Mouse (Mus musculus) granulocyte monocyte progenitor cell, adult 5-6 weeks (primary cell): ENCODE measurements around the gene Prss42. TPM values are rescaled to one million over a fixed set of nuclear protein-coding genes. Genes with fewer than 3 reads are reported as not detected.

Source experiments
- total RNA-seq, 2 experiments: library from RNA; stranded (forward) in 1 of 2; stranded (reverse) in 1 of 2; fragments of 200-712, 200-1000 nt in 1 of 2; fragments of >200 nt in 1 of 2; fragmentation: Nextera tagmentation in 1 of 2; gene quantifications; 2 replicates each; pipeline ENCODE4 v1.2.3; 2014 to 2017

Prss42 gene
- total RNA-seq, 2 experiments from 2014 or later = not detected

Other genes with a start within 250 kb of the Prss42 start
- 4.4 and 4.5 TPM in 2 replicates for gene Nradd, start 173.7 kb upstream of the Prss42 start, total RNA-seq (2014; fragmentation: Nextera tagmentation)
- gene Nradd, start 173.7 kb upstream of the Prss42 start, total RNA-seq (2017) = 0.99 and 4.7 TPM in 2 replicates
- gene Nbeal2, start 144.0 kb upstream of the Prss42 start, total RNA-seq (2014; fragmentation: Nextera tagmentation) = 37.5 and 49.2 TPM in 2 replicates
- 11.0 and 13.9 TPM in 2 replicates for gene Nbeal2, start 144.0 kb upstream of the Prss42 start, total RNA-seq (2017)
- 149 TPM in 2 replicates for gene Ccdc12, start 141.7 kb upstream of the Prss42 start, total RNA-seq (2014; fragmentation: Nextera tagmentation)
- gene Ccdc12, start 141.7 kb upstream of the Prss42 start, total RNA-seq (2017) = 98.5 and 104 TPM in 2 replicates
- not detected in 2 replicates for gene Myl3, start 56.3 kb upstream of the Prss42 start, total RNA-seq (2014; fragmentation: Nextera tagmentation)
- gene Myl3, start 56.3 kb upstream of the Prss42 start, total RNA-seq (2017) = not detected in 2 replicates
- 1.2 TPM in 1 of 2 replicates, not detected in the other for gene Pth1r, start 51.0 kb upstream of the Prss42 start, total RNA-seq (2014; fragmentation: Nextera tagmentation)
- 0.10 and 2.5 TPM in 2 replicates for gene Pth1r, start 51.0 kb upstream of the Prss42 start, total RNA-seq (2017)
- not detected in 2 replicates for gene Prss44, start 15.8 kb downstream of the Prss42 start, total RNA-seq (2014; fragmentation: Nextera tagmentation)
- not detected in 2 replicates for gene Prss44, start 15.8 kb downstream of the Prss42 start, total RNA-seq (2017)
- gene Prss43, start 28.5 kb downstream of the Prss42 start, total RNA-seq (2014; fragmentation: Nextera tagmentation) = not detected in 2 replicates
- not detected in 2 replicates for gene Prss43, start 28.5 kb downstream of the Prss42 start, total RNA-seq (2017)
- gene Prss45, start 36.4 kb downstream of the Prss42 start, total RNA-seq (2014; fragmentation: Nextera tagmentation) = not detected in 2 replicates
- gene Prss45, start 36.4 kb downstream of the Prss42 start, total RNA-seq (2017) = not detected in 2 replicates
- not detected in 2 replicates for gene Prss46, start 46.3 kb downstream of the Prss42 start, total RNA-seq (2014; fragmentation: Nextera tagmentation)
- not detected in 2 replicates for gene Prss46, start 46.3 kb downstream of the Prss42 start, total RNA-seq (2017)
- gene Prss50, start 59.8 kb downstream of the Prss42 start, total RNA-seq (2014; fragmentation: Nextera tagmentation) = not detected in 2 replicates
- not detected in 2 replicates for gene Prss50, start 59.8 kb downstream of the Prss42 start, total RNA-seq (2017)
- gene Als2cl, start 81.7 kb downstream of the Prss42 start, total RNA-seq (2014; fragmentation: Nextera tagmentation) = 0.41 TPM in 1 of 2 replicates, not detected in the other
- 0.04 TPM in 1 of 2 replicates, not detected in the other for gene Als2cl, start 81.7 kb downstream of the Prss42 start, total RNA-seq (2017)
- gene Tmie, start 81.9 kb downstream of the Prss42 start, total RNA-seq (2014; fragmentation: Nextera tagmentation) = not detected in 2 replicates
- gene Tmie, start 81.9 kb downstream of the Prss42 start, total RNA-seq (2017) = not detected in 2 replicates
- gene Fam240a, start 118.7 kb downstream of the Prss42 start, total RNA-seq (2014; fragmentation: Nextera tagmentation) = not detected in 2 replicates
- not detected in 2 replicates for gene Fam240a, start 118.7 kb downstream of the Prss42 start, total RNA-seq (2017)
- gene Tdgf1, start 148.0 kb downstream of the Prss42 start, total RNA-seq (2014; fragmentation: Nextera tagmentation) = not detected in 2 replicates
- not detected in 2 replicates for gene Tdgf1, start 148.0 kb downstream of the Prss42 start, total RNA-seq (2017)
- gene Lrrc2, start 153.4 kb downstream of the Prss42 start, total RNA-seq (2014; fragmentation: Nextera tagmentation) = not detected in 2 replicates
- gene Lrrc2, start 153.4 kb downstream of the Prss42 start, total RNA-seq (2017) = 0.21 TPM in 1 of 2 replicates, not detected in the other
- not detected in 2 replicates for gene Rtp3, start 192.4 kb downstream of the Prss42 start, total RNA-seq (2014; fragmentation: Nextera tagmentation)
- gene Rtp3, start 192.4 kb downstream of the Prss42 start, total RNA-seq (2017) = not detected in 2 replicates
- 32.3 TPM in 1 of 2 replicates, not detected in the other for gene Ltf, start 221.1 kb downstream of the Prss42 start, total RNA-seq (2014; fragmentation: Nextera tagmentation)
- 99.6 and 152 TPM in 2 replicates for gene Ltf, start 221.1 kb downstream of the Prss42 start, total RNA-seq (2017)